Mouse (Mus musculus) olfactory bulb, adult 2 months (tissue): ENCODE data around the gene Pum3.

Experiments used
- CTCF ChIP-seq: fragments of 200-500 bp; IDR thresholded peaks from 2 replicates; pipeline ENCODE4 v1.5.1; 2012; ENCODE audit warnings: low read depth, mild to moderate bottlenecking, low read length, moderate library complexity; ENCODE audit not compliant: insufficient read depth
- POLR2A ChIP-seq: fragments of 200-500 bp; IDR thresholded peaks from 2 replicates; pipeline ENCODE4 v1.6.1; 2012; ENCODE audit warnings: mild to moderate bottlenecking, low read depth, low read length, moderate library complexity; ENCODE audit not compliant: insufficient read depth

DNA sequence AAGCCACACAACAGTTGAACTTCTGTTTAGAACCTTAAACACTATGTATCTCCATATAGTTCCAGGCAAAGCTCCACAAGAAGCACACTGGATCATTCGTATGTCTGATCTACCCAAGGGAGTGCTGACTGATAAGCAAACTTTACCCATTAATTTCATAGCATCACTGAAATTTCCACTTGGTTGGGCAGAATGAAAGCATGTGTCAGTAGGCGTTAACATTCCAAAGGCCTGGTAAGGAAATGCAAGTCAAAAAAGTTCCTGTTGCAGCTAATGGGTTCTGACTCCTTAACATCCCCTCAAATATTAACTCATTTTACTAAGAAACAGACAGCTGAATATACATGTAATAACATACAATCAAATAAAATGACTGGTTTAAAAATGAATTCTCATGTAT, 37.2 kb downstream of the Pum3 start:
- TF ChIP-seq POLR2A (no peak), CTCF (no peak)
